Mouse (Mus musculus) lung, embryonic 14.5 days (tissue): Measurements from ENCODE around the gene BC049715. TPM values are rescaled to one million over a fixed set of nuclear protein-coding genes. Genes with fewer than 3 reads are reported as not detected.
A peak's percentile ranks its signal among the peaks of the same experiment; 100 is the strongest.

Experiments used
- ATAC-seq: fragments of 200-750 bp; cut with Nextera tagmentation; 2 replicates; pipeline ENCODE4 v1.8.0; 2017; ENCODE audit warnings: mild to moderate bottlenecking, moderate TSS enrichment, moderate library complexity; ENCODE audit not compliant: insufficient read depth
- DNase-seq: peaks from one replicate; pipeline ENCODE4 v3.0.0-alpha.2; 2015
- H3K27ac ChIP-seq: fragments of 300-500 bp; sonication (generic); 2 replicates; pipeline ENCODE4 v1.5.1; 2014; ENCODE audit warnings: low read depth, mild to moderate bottlenecking, moderate library complexity
- H3K27me3 ChIP-seq: fragments of 300-500 bp; sonication (generic); 2 replicates; pipeline ENCODE4 v1.6.1; 2014; ENCODE audit warnings: low read length, control low read depth; ENCODE audit not compliant: insufficient read depth
- H3K36me3 ChIP-seq: fragments of 300-500 bp; sonication (generic); 2 replicates; pipeline ENCODE4 v1.6.1; 2014; ENCODE audit warnings: control low read depth; ENCODE audit not compliant: insufficient read depth
- H3K4me1 ChIP-seq: fragments of 300-500 bp; sonication (generic); 2 replicates; pipeline ENCODE4 v1.6.1; 2014; ENCODE audit warnings: antibody characterized with exemption, control low read depth; ENCODE audit not compliant: insufficient read depth
- H3K4me2 ChIP-seq: fragments of 300-500 bp; sonication (generic); 2 replicates; pipeline ENCODE4 v1.6.1; 2014; ENCODE audit warnings: mild to moderate bottlenecking
- H3K4me3 ChIP-seq: fragments of 300-500 bp; sonication (generic); 2 replicates; pipeline ENCODE4 v1.5.1; 2014; ENCODE audit warnings: low read depth, low read length
- H3K9ac ChIP-seq: fragments of 300-500 bp; sonication (generic); 2 replicates; pipeline ENCODE4 v1.6.1; 2014
- H3K9me3 ChIP-seq: fragments of 300-500 bp; sonication (generic); 2 replicates; pipeline ENCODE4 v1.6.1; 2016; ENCODE audit warnings: low read depth, low read length, control low read depth
- CTCF ChIP-seq: IDR thresholded peaks from 2 replicates; pipeline ENCODE4 v1.5.1; 2016; ENCODE audit warnings: antibody characterized with exemption, low read depth
- WGBS: fragments of 180-500 bp; shearing (Covaris S2); extraction: QIAGEN DNeasy Blood & Tissue Kit; methylation state at CpG from one replicate; pipeline ENCODE4 v1.1.7; 2014; 5-methylcytosine and 5-hydroxymethylcytosine counted together
- polyA plus RNA-seq: library from polyadenylated mRNA; unstranded; fragments of >200 nt; fragmentation: Nextera tagmentation; extraction: Ambion mirVana; gene quantifications from 2 replicates; pipeline ENCODE4 v1.2.1, GENCODE M21; 2014

Gene BC049715
- polyA plus RNA-seq, 1 experiment from 2014 or later = 1.5 TPM

- Histone ChIP-seq H3K9ac (peak within 1 kb of the TSS; percentile 98), H3K4me1 (peaks cover 12% of the 10 kb centered on the region), H3K27me3 (no peaks in the 10 kb centered on the region), H3K4me3 (peak within 1 kb of the TSS; percentile 72), H3K36me3 (no peaks in the 10 kb centered on the region), H3K27ac (peak within 1 kb of the TSS; percentile 100), H3K9me3 (no peaks in the 10 kb centered on the region), H3K4me2 (peak within 1 kb of the TSS; percentile 92)
- no peak for TF ChIP-seq CTCF
- under 1% methylated on average over 50 of the region's 50 CpGs for WGBS
- DNase-seq (peak; percentile 98), ATAC-seq (peak; percentile 74)
Observed at GRCm38 (mm10) chr6:136803739-136804633, 23.4 kb upstream of the BC049715 start, which contains the start of gene Hist4h4. TSS of gene Hist4h4 (minus strand) at chr6:136804415.

DNA sequence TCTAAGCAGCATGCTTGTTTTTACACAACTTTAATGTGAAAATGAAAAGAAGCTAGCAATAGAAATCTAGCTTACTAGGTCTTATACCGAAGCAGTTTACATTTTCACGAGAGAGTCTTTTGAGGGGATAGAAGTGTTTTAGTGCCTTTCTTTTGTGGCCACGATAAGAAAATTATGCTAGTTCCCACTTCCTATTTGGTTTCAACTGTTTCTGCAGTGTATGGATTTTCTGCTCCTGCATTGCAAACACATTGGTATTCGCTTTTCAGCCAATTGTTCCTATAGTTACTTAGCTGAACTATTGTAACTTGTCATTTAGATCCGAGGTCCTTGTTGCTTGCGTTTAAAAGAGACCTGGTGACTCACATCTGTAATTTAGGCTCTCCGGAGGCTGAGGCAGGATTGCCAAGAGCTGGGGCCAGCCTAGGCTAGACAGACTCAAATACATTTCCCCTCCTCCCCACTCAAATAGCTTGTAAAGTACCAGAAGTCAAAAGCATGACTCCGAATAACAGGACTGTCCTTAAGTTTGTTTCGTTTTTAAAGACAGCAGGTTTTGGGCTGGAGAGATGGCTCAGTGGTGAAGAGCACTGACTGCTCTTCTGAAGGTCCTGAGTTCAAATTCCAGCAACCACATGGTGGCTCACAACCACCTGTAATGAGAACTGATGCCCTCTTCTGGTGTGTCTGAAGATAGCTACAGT is 22.6 kb upstream of the BC049715 start:
- TF ChIP-seq CTCF = no peak
- no peaks in the 10 kb centered on the region for H3K27me3 ChIP-seq
- 26% methylated on average over 9 of the region's 9 CpGs for WGBS
- peak overlapping the region; percentile 72 for H3K4me3 ChIP-seq
- H3K36me3 ChIP-seq = no peaks in the 10 kb centered on the region
- DNase-seq (peak; percentile 52), ATAC-seq (no peak)
- no peaks in the 10 kb centered on the region for H3K9me3 ChIP-seq
- H3K9ac ChIP-seq = peak overlapping the region; percentile 50
- H3K4me2 ChIP-seq = peak overlapping the region; percentile 92
- H3K27ac ChIP-seq = peak overlapping the region; percentile 100
- H3K4me1 ChIP-seq = peaks cover 15% of the 10 kb centered on the region

DNA sequence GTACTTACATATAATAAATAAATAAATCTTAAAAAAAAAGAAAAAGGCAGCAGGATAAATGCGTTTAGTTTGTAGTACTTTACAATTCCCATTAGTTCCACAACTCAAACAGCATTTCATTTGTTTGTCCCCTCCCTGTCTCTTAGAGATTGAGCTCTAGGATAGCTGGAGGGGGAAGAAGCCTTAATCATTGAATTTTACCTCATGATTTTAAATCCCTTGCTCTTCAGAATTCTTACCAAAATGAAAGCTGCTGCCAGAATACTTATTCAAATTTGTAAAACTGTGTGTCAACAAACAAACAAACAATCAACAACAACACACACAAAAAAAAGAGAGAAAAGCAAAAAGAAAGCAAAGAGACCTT is 22.0 kb upstream of the BC049715 start:
- no peak overlapping the region for H3K4me3 ChIP-seq
- peaks cover 15% of the 10 kb centered on the region for H3K4me1 ChIP-seq
- H3K27me3 ChIP-seq = no peaks in the 10 kb centered on the region
- no peak overlapping the region for H3K9ac ChIP-seq
- H3K9me3 ChIP-seq = no peaks in the 10 kb centered on the region
- peak overlapping the region; percentile 92; the same call in 1 of the 2 replicates for H3K4me2 ChIP-seq
- ATAC-seq = no peak
- H3K36me3 ChIP-seq = no peaks in the 10 kb centered on the region
- WGBS = 74% methylated on average over 1 of the region's 1 CpGs
- TF ChIP-seq CTCF = no peak
- H3K27ac ChIP-seq = peak overlapping the region; percentile 100; the same call in 1 of the 2 replicates
- no peak for DNase-seq

DNA sequence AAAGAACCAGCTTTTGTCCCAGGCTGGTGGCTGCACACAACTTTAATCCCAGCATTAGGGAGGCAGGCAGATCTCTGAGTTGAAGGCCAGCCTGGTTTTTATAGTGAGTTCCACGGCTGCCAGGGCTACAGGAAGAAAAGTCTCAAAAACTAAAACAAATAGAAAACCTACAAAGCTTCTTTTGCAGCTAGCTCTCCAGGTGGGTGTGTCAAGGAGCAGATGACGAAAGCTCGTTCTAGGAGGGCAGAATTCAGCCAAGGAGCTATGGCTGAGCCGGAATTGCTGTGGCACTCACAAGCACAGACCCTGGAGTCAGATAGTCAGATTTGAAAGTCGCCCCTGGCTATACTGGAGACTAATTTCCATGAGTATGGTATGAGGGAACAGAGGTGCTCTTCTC is 20.6 kb upstream of the BC049715 start:
- Histone ChIP-seq H3K4me2 (peak overlapping the region; percentile 95), H3K36me3 (peaks cover 4% of the 10 kb centered on the region; the same call in 1 of the 2 replicates), H3K4me1 (peaks cover 15% of the 10 kb centered on the region), H3K4me3 (peak overlapping the region; percentile 83; the same call in 1 of the 2 replicates), H3K9ac (no peak overlapping the region; the same call in 1 of the 2 replicates), H3K27ac (peak overlapping the region; percentile 87), H3K27me3 (no peaks in the 10 kb centered on the region), H3K9me3 (no peaks in the 10 kb centered on the region)
- DNase-seq = peak; percentile 67
- no peak for ATAC-seq
- no peak for TF ChIP-seq CTCF
- WGBS = 49% methylated on average over 5 of the region's 5 CpGs

DNA sequence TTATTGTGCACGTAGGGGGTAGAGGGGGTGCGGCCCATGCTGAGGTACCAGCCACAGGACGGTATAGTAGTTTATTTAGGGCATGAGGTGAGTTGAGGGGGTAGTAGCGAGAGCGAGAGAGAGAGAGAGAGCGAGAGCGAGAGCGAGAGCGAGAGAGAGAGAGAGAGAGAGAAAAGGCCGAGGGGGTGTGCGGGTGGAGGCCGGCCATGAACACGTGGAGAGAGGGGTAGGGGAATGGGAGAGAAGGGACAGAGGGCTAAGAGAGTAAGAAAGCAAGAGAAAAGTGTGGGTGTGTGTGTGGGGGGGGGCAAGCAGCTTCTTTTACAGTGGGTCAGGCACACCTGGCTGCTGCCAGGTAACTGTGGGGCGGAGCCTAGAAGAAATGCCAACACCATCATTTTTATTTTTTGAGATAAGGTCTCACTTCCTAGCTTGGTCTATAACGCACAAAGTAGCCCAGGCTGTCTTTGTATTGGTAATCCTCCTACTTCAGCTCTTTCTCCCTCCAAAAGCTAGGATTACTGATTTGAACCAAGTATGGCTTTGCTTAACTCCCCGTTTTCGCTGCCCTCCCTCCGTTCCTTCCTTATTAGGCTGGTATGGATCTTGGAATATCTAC is 19.9 kb upstream of the BC049715 start:
- peak overlapping the region; percentile 41 for H3K9ac ChIP-seq
- WGBS = 33% methylated on average over 18 of the region's 18 CpGs
- H3K9me3 ChIP-seq = no peaks in the 10 kb centered on the region
- TF ChIP-seq CTCF = no peak
- H3K27ac ChIP-seq = peak overlapping the region; percentile 87
- peaks cover 15% of the 10 kb centered on the region for H3K4me1 ChIP-seq
- ATAC-seq (no peak; the same call in 1 of the 2 replicates), DNase-seq (peak; percentile 32)
- H3K27me3 ChIP-seq = no peaks in the 10 kb centered on the region
- H3K4me2 ChIP-seq = peak overlapping the region; percentile 95
- peak overlapping the region; percentile 83 for H3K4me3 ChIP-seq
- H3K36me3 ChIP-seq = peaks cover 11% of the 10 kb centered on the region

GRCm38 (mm10) chr6:136808014-136808417 is 19.4 kb upstream of the BC049715 start, which contains the start of gene H2afj:
TSS of gene H2afj (plus strand) at chr6:136808244.
- Histone ChIP-seq H3K9ac (peak within 1 kb of the TSS; percentile 68), H3K9me3 (no peaks in the 10 kb centered on the region), H3K4me2 (peak within 1 kb of the TSS; percentile 95), H3K36me3 (peaks cover 16% of the 10 kb centered on the region), H3K27ac (peak within 1 kb of the TSS; percentile 87), H3K4me1 (peaks cover 15% of the 10 kb centered on the region), H3K4me3 (peak within 1 kb of the TSS; percentile 83), H3K27me3 (no peaks in the 10 kb centered on the region)
- no peak for TF ChIP-seq CTCF
- peak; percentile 99 for DNase-seq
- ATAC-seq = peak; percentile 77
- WGBS = under 1% methylated on average over 34 of the region's 34 CpGs
